Mouse (Mus musculus): ENCODE data around the gene Ostf1. TPM values are rescaled to one million over a fixed set of nuclear protein-coding genes. Genes with fewer than 3 reads are reported as not detected.

The Ostf1 gene
- polyA plus RNA-seq, 1 experiment from 2014 or later = 132 TPM

DNA sequence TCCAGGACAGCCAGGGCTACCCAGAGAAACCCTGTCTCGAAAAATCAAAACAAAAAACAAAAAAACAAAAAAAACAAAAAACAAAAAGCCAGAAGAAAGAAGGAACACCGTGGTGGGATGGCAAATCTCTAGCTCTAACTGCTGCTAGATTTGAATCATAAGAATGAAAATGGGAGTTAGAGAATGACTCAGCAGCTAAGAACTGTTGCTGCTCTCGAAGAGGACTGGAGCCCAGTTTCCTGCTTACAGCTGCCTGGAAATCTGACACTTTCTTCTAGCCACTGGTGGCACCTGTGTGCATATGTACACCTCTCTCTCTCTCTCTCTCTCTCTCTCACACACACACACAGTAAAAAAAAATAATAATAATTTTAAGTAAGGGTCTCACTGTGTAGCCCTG is 14.8 kb upstream of the Ostf1 start:
- peak; percentile 36 for DNase-seq (ENCODE audit: low spot score)

GRCm38 (mm10) chr19:18644084-18644483 is 12.5 kb upstream of the Ostf1 start:
- no peak for DNase-seq (ENCODE audit: low spot score)

GRCm38 (mm10) chr19:18643411-18643810 is 11.8 kb upstream of the Ostf1 start:
- no peak for DNase-seq (ENCODE audit: low spot score)

GRCm38 (mm10) chr19:18641001-18641400 is 9.4 kb upstream of the Ostf1 start:
- no peak for DNase-seq (ENCODE audit: low spot score)

- DNase-seq (ENCODE audit: low spot score) = no peak
These were observed 7.9 kb upstream of the Ostf1 start for GRCm38 (mm10) chr19:18639552-18639951.

DNA sequence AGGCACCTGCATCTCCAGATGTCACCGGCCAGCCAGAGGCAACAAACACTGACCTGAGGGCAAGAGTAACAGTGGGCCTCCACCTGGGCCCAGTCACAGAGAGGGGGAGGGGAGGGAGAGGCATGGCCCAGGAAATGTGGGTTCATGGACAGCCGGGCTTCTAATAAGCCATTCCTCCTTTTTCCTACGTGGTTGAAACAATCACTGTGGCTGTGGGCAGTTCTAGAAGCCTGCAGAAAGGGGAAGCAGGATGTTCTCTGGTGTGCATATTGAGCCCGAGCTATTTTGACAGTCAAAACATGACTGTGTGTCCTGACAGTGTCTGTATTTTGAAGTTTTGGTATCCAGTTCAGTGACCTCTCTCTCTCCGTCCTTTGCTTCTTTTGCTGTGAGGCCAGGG is 7.3 kb upstream of the Ostf1 start:
- no peak for DNase-seq (ENCODE audit: low spot score)

DNA sequence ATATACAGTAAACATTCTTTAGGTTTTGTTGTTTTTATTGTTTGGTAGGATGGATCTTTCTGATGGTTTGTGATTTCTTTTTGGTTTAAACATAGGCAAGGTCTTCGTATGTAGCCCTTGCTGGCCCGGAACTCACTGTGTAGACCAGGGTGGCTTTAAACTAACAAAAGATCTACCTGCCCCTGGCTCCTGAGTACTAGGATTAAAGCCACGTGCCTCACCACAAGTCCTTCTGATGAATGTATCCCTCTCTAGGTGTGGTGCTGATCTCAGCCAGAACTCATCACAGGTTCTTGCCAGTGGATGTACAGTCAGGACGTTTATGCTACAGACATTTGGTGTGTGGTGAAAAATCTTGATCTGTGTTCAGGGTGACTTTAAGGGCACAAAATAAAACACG is 6.3 kb upstream of the Ostf1 start:
- no peak for DNase-seq (ENCODE audit: low spot score)

- no peak for DNase-seq (ENCODE audit: low spot score)
These were observed 885 bp upstream of the Ostf1 start for GRCm38 (mm10) chr19:18632231-18633185.

GRCm38 (mm10) chr19:18631161-18631643 is 421 bp downstream of the Ostf1 start:
- DNase-seq (ENCODE audit: low spot score) = peak; percentile 35

DNA sequence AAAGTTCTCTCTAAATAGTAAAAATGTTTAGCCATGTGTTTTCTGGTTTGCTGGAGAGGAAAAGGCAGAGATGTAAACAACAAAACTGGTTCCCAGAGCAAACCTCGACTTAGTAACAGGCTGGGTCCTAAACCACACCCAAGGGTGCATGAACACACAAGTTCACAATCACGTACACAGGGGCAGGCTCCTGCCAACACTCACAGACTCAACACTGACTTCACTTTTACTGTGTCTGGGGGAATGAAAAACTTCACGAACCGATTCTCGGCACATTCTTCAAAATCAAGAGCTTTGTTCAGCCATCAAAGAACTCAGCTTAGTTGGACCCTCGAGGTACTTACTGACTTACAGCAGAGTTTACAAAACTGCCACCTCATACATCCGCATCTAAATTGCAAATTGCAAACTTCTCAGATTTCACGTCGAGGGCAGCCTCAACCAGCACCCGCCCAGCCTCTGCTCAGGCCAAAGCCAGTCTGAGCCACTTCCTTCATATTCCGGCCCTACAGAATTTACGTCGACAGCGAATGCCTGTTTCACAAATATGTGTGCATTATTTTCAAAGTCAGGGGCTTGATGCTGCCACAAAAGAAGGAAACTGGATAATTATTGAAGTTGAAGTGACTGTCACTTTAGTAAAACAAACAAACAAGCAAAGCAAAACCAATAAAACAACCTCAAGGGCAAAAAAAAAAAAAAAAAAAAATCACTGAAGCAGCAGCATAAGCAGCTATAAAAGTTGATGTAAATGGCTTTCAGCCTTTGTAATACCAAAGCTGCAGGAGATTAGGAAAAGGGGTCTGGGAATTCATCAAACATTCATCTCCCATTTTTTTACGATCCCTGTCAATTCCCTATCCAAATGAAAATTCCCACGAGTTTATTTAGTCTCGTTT is 1.2 kb downstream of the Ostf1 start:
- DNase-seq (ENCODE audit: low spot score) = peak; percentile 23

DNA sequence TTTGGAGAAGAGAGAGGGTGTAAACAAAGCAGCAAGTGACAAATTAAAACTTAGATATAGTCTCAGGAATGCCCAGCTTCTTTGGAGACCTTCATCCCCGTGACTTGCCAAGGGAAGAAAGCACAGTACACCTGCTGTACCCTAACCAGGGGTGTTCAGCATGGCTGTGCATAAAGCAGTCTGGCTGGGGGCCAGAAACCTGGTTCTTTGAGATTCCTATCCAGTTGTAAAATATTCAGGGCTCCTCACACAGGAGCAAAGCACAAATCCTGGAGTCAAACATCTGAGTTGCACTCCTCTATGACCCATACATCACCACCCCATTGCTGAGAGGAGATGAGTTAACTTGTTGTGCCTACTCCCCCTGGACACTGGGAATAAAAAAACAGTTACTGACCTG is 2.0 kb downstream of the Ostf1 start:
- DNase-seq (ENCODE audit: low spot score) = no peak

GRCm38 (mm10) chr19:18623894-18624293 is 7.7 kb downstream of the Ostf1 start:
- no peak for DNase-seq (ENCODE audit: low spot score)

DNA sequence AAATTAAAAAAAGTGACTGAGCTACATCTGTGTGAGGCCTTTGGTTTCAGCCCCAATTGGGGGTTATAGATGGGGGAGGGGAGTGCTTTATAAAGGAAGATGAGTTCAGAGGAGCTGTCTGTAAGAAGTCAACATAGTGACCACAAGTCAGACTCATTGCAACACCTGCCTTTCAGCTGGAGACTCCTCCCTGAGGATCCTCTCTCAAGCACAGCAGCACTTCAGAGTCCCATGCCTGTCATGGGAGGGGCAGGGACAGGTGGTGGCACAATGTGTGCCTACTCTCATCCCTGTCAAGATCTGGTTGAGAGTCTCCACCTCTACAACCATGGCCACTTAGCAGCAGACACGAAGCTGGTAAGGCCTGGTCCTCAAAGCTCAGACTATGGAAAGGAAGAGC is 11.9 kb downstream of the Ostf1 start:
- DNase-seq (ENCODE audit: low spot score) = peak; percentile 58

DNA sequence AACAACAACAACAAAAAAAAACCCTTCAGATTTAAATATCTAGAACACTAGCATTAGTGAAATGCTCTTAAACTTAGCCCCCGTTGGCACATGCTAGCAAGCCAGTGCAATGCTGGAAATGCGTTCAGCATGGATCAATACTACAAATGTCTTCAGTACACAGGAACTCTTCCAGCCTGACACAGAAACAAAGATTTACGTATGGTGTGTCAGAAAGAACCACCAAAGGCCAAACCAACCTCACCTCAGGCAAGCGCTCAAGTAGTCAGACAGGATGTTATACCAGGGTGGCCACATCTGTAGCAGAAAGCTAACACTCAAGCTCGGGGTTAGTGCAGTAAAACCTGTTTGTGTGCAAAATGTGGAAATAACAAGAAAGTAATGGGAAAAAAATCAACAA is 12.6 kb downstream of the Ostf1 start:
- DNase-seq (ENCODE audit: low spot score) = peak; percentile 76

DNA sequence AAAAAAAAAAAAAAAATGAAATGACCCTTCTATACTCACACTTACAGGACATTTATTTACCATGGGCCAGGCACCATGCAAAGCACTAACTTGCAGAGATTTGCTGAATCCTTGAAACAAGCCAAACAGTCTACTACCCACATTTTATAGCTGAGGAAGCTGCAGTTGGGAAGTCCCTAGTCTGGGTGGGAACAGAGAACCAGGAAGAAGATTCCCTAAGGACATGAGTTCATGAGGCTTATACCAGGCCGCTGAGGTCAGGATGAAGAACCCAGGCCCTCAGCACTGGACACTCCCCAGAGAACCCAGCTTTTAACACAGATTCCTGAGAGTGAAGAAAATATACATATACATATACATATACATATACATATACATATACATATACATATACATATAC is 14.1 kb downstream of the Ostf1 start:
- DNase-seq (ENCODE audit: low spot score) = no peak

- DNase-seq (ENCODE audit: low spot score) = peak; percentile 41
These were observed 15.9 kb downstream of the Ostf1 start for GRCm38 (mm10) chr19:18615680-18616240.

DNA sequence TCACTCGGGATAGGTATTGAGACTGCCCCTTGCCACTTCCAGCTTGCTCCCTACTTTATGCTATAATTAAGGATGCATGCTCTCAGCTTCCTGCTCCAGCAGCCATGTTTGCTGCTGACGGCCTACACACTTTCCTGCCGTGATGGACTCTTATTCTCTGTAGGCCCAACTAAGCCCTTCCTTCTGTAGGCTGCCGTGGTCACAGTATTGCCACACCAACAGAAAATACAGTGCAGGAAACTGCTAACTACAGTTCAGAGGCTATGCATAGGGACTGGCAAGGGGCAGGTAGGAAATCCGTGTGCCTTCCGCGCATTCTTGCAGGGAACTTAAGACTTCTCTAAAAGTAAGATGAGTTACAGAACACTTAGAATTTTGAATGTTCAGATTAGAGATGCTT is 17.3 kb downstream of the Ostf1 start:
- DNase-seq (ENCODE audit: low spot score) = no peak

GRCm38 (mm10) chr19:18608975-18609374 is 22.6 kb downstream of the Ostf1 start:
- DNase-seq (ENCODE audit: low spot score) = no peak

DNA sequence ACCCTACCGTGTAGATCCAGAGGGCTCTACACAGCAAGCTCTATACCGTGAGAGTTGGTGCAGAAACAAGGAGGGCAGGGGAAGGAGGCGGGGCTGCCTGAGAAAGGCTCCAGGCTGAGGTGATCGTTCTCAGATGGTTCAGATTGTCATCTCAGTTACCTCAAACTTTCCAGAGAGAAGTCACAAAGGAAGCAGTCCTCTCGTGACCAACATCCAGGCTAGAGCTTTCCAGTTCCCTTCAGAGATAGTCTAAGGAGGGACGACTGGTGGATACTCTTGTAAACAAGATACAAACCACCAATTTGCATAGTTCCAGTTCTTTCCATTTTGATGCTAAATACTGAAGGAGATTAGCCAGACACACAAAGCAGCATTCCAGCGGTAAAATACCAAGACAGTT is 23.7 kb downstream of the Ostf1 start:
- DNase-seq (ENCODE audit: low spot score) = no peak

DNA sequence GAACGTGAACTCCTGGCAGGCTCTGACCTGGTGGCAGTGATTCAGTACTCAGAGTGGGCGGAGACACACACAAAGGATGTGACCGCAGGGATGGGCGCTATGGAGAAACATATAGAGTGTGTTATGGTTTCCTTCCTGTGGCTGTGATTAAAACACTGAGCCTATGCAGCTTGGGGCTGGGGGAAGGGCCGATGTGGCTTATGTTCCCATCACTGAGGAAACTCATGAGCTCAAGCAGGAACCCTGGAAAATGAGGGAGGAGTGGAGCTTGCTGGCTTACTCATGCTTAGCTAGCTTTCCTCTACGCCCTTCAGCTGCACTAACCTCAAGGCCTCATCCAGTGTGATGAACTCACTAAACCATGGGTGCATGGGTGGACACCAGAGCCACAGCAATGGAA is 28.6 kb downstream of the Ostf1 start:
- DNase-seq (ENCODE audit: low spot score) = no peak

DNA sequence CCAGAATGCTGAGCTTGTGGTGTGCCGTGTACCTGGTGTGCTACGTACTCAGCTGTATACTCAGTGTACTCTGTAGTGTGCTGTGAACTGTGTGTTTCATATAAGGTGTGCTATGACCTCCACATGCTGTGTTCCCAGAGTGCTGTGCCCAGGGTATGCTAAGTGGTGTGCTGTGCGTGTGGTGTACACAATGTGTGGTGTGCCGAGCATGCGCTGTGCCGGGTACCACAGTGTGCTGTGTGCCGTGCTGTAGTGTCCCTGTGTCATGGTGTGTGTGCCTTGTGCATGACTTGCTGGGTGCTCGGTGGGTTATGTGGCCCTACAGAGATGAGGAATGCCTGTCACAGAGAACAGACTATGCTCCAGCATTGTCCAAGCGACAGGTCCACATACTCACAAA is 31.0 kb downstream of the Ostf1 start:
- DNase-seq (ENCODE audit: low spot score) = no peak

DNA sequence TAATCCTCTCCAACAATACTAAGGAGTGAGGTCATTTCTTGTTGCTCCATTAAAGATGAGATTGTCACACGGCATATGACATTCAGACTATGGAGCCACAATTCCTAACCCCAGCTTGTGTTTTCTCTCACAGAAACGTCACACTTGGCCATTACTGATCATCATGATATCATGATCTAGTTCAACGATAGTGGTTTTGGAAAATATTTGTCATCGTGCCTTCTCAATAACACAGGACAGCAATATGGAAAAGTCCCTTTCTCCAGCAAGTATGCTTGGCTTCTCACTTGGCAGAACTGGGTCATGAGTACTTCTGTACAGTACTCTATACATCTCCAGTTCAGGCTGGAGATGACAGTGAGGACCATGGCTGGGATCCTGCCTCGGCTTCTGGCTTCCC is 32.0 kb downstream of the Ostf1 start:
- no peak for DNase-seq (ENCODE audit: low spot score)

All from thymus, postnatal 0 days (tissue).